Mouse (Mus musculus): Measurements from ENCODE around the gene Ick.

GRCm38 (mm10) chr9:78208956-78209355 is 100.0 kb downstream of the Ick start:
- TF ChIP-seq POLR2A (IDR thresholded peaks at IDR 0.05; ENCODE audit: borderline replicate concordance, insufficient read depth, low read length): no peak
- no peak for TF ChIP-seq CTCF (IDR thresholded peaks at IDR 0.05; ENCODE audit: borderline replicate concordance, insufficient read depth, low read depth, low read length)

Measured in cerebellum, adult 2 months (tissue).